Mouse (Mus musculus) MEL (cell line): ENCODE measurements at regions not wholly inside any gene's neighbourhood (a gene's known extent, or its start where the extent isn't known, plus 50 kb on each side); places are given as distances from the start of the nearest gene placed in this dataset.

Experiments used
- DNase-seq: peaks from one replicate; pipeline ENCODE4 v3.0.0; 2011; ENCODE audit warnings: low read depth, low spot score
- H3K27ac ChIP-seq: 2 replicates; pipeline ENCODE4 v1.5.1; 2012; ENCODE audit warnings: low read depth, mild to moderate bottlenecking, control low read depth, low read length, moderate library complexity; ENCODE audit not compliant: control insufficient read depth
- H3K27me3 ChIP-seq, 2 experiments: fragments of 150-350 bp in 1 of 2; sonication (generic) in 1 of 2; 2 replicates each; pipeline ENCODE4 v1.6.1; 2012; ENCODE audit warnings: low read length in 2 of 2, mild to moderate bottlenecking in 2 of 2, improper control_type of control experiment in 1 of 2, moderate library complexity in 1 of 2; ENCODE audit not compliant: insufficient read depth in 2 of 2, control insufficient read depth in 1 of 2
- H3K36me3 ChIP-seq, 2 experiments: 2 replicates each; pipeline ENCODE4 v1.6.1; 2012 to 2014; ENCODE audit warnings: low read length in 2 of 2, improper control_type of control experiment in 1 of 2, inconsistent platforms in 1 of 2, mild to moderate bottlenecking in 1 of 2; ENCODE audit not compliant: insufficient read depth in 2 of 2, control insufficient read depth in 1 of 2
- H3K4me1 ChIP-seq, 2 experiments: fragments of 150-350 bp in 1 of 2; sonication (generic) in 1 of 2; 2 replicates each; pipeline ENCODE4 v1.6.1; 2012; ENCODE audit warnings: low read length in 2 of 2, improper control_type of control experiment in 1 of 2, mild to moderate bottlenecking in 1 of 2; ENCODE audit not compliant: insufficient read depth in 2 of 2, control insufficient read depth in 1 of 2
- H3K4me3 ChIP-seq, 2 experiments: fragments of 150-350 bp in 1 of 2; sonication (generic) in 1 of 2; 2 replicates each; pipeline ENCODE4 v1.5.1; 2012; ENCODE audit warnings: low read depth in 2 of 2, low read length in 2 of 2, mild to moderate bottlenecking in 2 of 2, moderate library complexity in 2 of 2, control low read depth in 1 of 2, improper control_type of control experiment in 1 of 2; ENCODE audit not compliant: control insufficient read depth in 1 of 2, insufficient read depth in 1 of 2
- H3K79me2 ChIP-seq: 2 replicates; pipeline ENCODE4 v1.6.1; 2012; ENCODE audit warnings: mild to moderate bottlenecking, low read length, moderate library complexity; ENCODE audit not compliant: control insufficient read depth, poor library complexity, insufficient read depth
- H3K9ac ChIP-seq: 2 replicates; pipeline ENCODE4 v1.6.1; 2012; ENCODE audit warnings: low read depth, mild to moderate bottlenecking, control low read depth, low read length, moderate library complexity; ENCODE audit not compliant: control insufficient read depth, poor library complexity, severe bottlenecking
- H3K9me3 ChIP-seq: fragments of 150-350 bp; sonication (generic); replicated peaks from 2 replicates; pipeline ENCODE4 v1.6.1; 2012; ENCODE audit warnings: mild to moderate bottlenecking, low read length, improper control_type of control experiment, moderate library complexity; ENCODE audit not compliant: insufficient read depth
- CHD1 ChIP-seq: IDR thresholded peaks from 2 replicates; pipeline ENCODE4 v1.6.1; 2012; ENCODE audit warnings: low read depth, mild to moderate bottlenecking, inconsistent platforms, low read length, improper control_type of control experiment
- E2F4 ChIP-seq: IDR thresholded peaks from 2 replicates; pipeline ENCODE4 v1.6.1; 2011; ENCODE audit warnings: low read depth, low read length, improper control_type of control experiment, borderline replicate concordance
- EP300 ChIP-seq, 2 experiments: IDR thresholded peaks; 2 replicates each; pipeline ENCODE4 v1.6.1; 2011; ENCODE audit warnings: improper control_type of control experiment in 2 of 2, low read length in 2 of 2, low read depth in 1 of 2, mild to moderate bottlenecking in 1 of 2
- GATA1 ChIP-seq: IDR thresholded peaks from 2 replicates; pipeline ENCODE4 v1.6.1; 2011; ENCODE audit warnings: low read depth, low read length, improper control_type of control experiment
- JUND ChIP-seq: IDR thresholded peaks from 2 replicates; pipeline ENCODE4 v1.6.1; 2011; ENCODE audit warnings: low read depth, mild to moderate bottlenecking, improper control_type of control experiment, low read length
- KAT2A ChIP-seq: conservative IDR thresholded peaks from 2 replicates; pipeline ENCODE4 v1.6.1; 2012; ENCODE audit warnings: low read depth, low read length, improper control_type of control experiment, inconsistent platforms
- MYB ChIP-seq: IDR thresholded peaks from 2 replicates; pipeline ENCODE4 v1.6.1; 2011; ENCODE audit warnings: mild to moderate bottlenecking, low read depth, low read length, improper control_type of control experiment
- NELFE ChIP-seq: IDR thresholded peaks from 2 replicates; pipeline ENCODE4 v1.6.1; 2011; ENCODE audit warnings: low read depth, low read length, improper control_type of control experiment
- RCOR1 ChIP-seq: IDR thresholded peaks from 2 replicates; pipeline ENCODE4 v1.6.1; 2012; ENCODE audit warnings: low read depth, mild to moderate bottlenecking, inconsistent platforms, low read length, improper control_type of control experiment
- TAL1 ChIP-seq: IDR thresholded peaks from 2 replicates; pipeline ENCODE4 v1.6.1; 2012; ENCODE audit warnings: mild to moderate bottlenecking, inconsistent platforms, low read length, moderate library complexity, mixed read lengths
- USF2 ChIP-seq, 2 experiments: IDR thresholded peaks; 2 replicates each; pipeline ENCODE4 v1.6.1; 2011 to 2012; ENCODE audit warnings: improper control_type of control experiment in 2 of 2, low read length in 2 of 2, borderline replicate concordance in 1 of 2, inconsistent platforms in 1 of 2, low read depth in 1 of 2, mild to moderate bottlenecking in 1 of 2; ENCODE audit not compliant: insufficient read depth in 1 of 2
- ZC3H11A ChIP-seq: IDR thresholded peaks from 2 replicates; pipeline ENCODE4 v1.6.1; 2012; ENCODE audit warnings: low read depth, mild to moderate bottlenecking, inconsistent platforms, low read length, improper control_type of control experiment
- ZNF384 ChIP-seq: IDR thresholded peaks from 2 replicates; pipeline ENCODE4 v1.6.1; 2012; ENCODE audit warnings: low read depth, mild to moderate bottlenecking, inconsistent platforms, low read length, improper control_type of control experiment

DNA sequence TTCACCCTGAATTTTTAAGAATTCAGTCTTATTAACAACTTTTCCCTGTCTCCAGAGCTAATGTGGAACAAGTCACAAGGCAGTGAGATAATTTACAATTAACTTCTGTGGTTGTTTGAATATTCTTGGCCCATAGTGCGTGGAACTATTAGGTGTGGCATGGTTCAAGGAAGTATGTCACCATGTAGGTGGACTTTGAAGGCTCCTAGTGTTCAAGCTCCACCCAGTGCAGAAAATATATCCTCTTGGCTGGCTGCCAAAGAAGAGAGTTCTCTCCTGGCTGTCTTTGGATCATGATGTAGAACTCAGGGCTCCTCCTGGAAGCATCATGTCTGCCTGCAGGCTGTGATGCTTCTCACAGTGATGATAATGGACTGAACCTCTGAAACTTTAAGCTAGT, 268.9 kb upstream of the Rarb start:
- H3K4me1 ChIP-seq: no peaks in the 10 kb centered on the region
- no peak overlapping the region for H3K9ac ChIP-seq
- H3K79me2 ChIP-seq: no peaks in the 10 kb centered on the region
- no peak overlapping the region for H3K27ac ChIP-seq
- DNase-seq: no peak
- TF ChIP-seq MYB: no peak
- TF ChIP-seq NELFE: no peak
- TF ChIP-seq E2F4: no peak
- no peak for TF ChIP-seq GATA1
- no peak for TF ChIP-seq CHD1
- no peak for TF ChIP-seq JUND
- TF ChIP-seq TAL1: no peak
- no peaks in the 10 kb centered on the region for H3K9me3 ChIP-seq
- no peaks in the 10 kb centered on the region for H3K36me3 ChIP-seq
- H3K27me3 ChIP-seq: no peaks in the 10 kb centered on the region
- no peak overlapping the region for H3K4me3 ChIP-seq

DNA sequence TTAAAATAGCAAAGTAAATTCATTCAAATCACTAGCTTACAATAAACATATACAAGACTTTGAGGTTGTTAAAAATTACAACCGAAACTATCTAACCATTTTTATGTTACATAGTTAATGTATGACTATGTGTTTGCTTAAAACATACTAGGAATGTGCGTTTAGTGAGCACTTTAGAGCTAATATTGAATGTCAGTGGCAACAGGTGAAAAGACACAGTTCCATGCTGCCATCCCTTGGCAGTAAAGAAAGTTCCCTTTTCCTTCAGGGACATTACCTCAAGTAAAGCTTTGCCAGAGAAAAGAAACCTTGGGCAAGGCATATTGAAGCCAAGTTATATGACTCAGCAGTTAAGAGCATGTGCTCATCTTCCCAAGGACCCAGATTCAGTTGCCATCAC, 265.0 kb upstream of the Rarb start:
- no peaks in the 10 kb centered on the region for H3K27me3 ChIP-seq
- H3K27ac ChIP-seq: no peak overlapping the region
- no peaks in the 10 kb centered on the region for H3K4me1 ChIP-seq
- no peak overlapping the region for H3K4me3 ChIP-seq
- no peaks in the 10 kb centered on the region for H3K79me2 ChIP-seq
- DNase-seq: no peak
- TF ChIP-seq RCOR1 (no peak), USF2 (IDR thresholded peaks at IDR 0.05; ENCODE audit: borderline replicate concordance in 1 of 2, insufficient read depth in 1 of 2, low read depth in 1 of 2, low read length in 2 of 2) (no peak), KAT2A (no peak), ZNF384 (no peak)
- TF ChIP-seq, all 39 proteins: peak for 0
- Histone ChIP-seq H3K36me3 (no peaks in the 10 kb centered on the region), H3K9ac (no peak overlapping the region), H3K9me3 (no peaks in the 10 kb centered on the region)

- Histone ChIP-seq H3K4me3 (no peak overlapping the region), H3K9ac (no peak overlapping the region), H3K9me3 (no peaks in the 10 kb centered on the region), H3K79me2 (no peaks in the 10 kb centered on the region), H3K4me1 (no peaks in the 10 kb centered on the region), H3K27me3 (no peaks in the 10 kb centered on the region), H3K27ac (no peak overlapping the region), H3K36me3 (no peaks in the 10 kb centered on the region)
- TF ChIP-seq EP300 (IDR thresholded peaks at IDR 0.05; ENCODE audit: low read depth in 1 of 2, low read length in 2 of 2): peak; percentile 12 to 18; a peak in 2 of 4 replicates
- TF ChIP-seq ZC3H11A: no peak
- DNase-seq: peak; percentile 35
Measured at GRCm38 (mm10) chr14:17081904-17082303, 262.9 kb upstream of the Rarb start.
